ENCODE assay signal across 16 mouse cellular contexts in genomic region chr1:90536105-90536504, GRCm38 (mm10).
"Had no signal": no experiment of that assay in that cellular context is flagged by ENCODE, and none has a peak within 500 bp of the region (broad histone marks: within the 10 kb centered on the region; RNA-seq: fewer than 3 reads in every experiment).

No protein-coding gene starts in this region.

- H3K9me3 ChIP-seq: liver, embryonic 15.5 days; lung, embryonic 15.5 days had no signal

- H3K36me3 ChIP-seq: limb, embryonic 13.5 days; liver, embryonic 12.5 days; liver, embryonic 15.5 days; lung, embryonic 15.5 days; midbrain, embryonic 13.5 days had no signal

- H3K4me3 ChIP-seq: left cerebral cortex, adult 2 months; limb, embryonic 13.5 days; liver, embryonic 12.5 days; liver, embryonic 15.5 days; lung, embryonic 15.5 days; midbrain, embryonic 13.5 days had no signal

- ATAC-seq: liver, embryonic 12.5 days; midbrain, embryonic 13.5 days had no signal

- H3K4me1 ChIP-seq: liver, embryonic 15.5 days; midbrain, embryonic 13.5 days had no signal

- H3K4me2 ChIP-seq: limb, embryonic 13.5 days; liver, embryonic 12.5 days; liver, embryonic 15.5 days; lung, embryonic 15.5 days; midbrain, embryonic 13.5 days had no signal

- H3K9ac ChIP-seq: limb, embryonic 13.5 days; liver, embryonic 12.5 days; liver, embryonic 15.5 days; lung, embryonic 15.5 days; midbrain, embryonic 13.5 days had no signal

- H3K27ac ChIP-seq: left cerebral cortex, adult 2 months; limb, embryonic 13.5 days; liver, embryonic 12.5 days; liver, embryonic 15.5 days; lung, embryonic 15.5 days; midbrain, embryonic 13.5 days had no signal

- DNase-seq: kidney, adult 18-20 months; kidney, postnatal 10 days; kidney, postnatal 36 days; layer of hippocampus, postnatal 36 days; liver; lung, adult 18-20 months; lung, postnatal 10 days; lung, postnatal 36 days; thymus, adult 18-20 months; thymus, postnatal 36 days had no signal

- H3K27me3 ChIP-seq: limb, embryonic 13.5 days; liver, embryonic 12.5 days; liver, embryonic 15.5 days; lung, embryonic 15.5 days; midbrain, embryonic 13.5 days had no signal
